Mouse (Mus musculus) left cerebral cortex, adult 8-10 months (tissue): ENCODE measurements at regions not wholly inside any gene's neighbourhood (a gene's known extent, or its start where the extent isn't known, plus 50 kb on each side); places are given as distances from the start of the nearest gene placed in this dataset.
A peak's percentile ranks its signal among the peaks of the same experiment; 100 is the strongest.

Source experiments
- DNase-seq, 2 experiments: peaks; one replicate each; pipeline ENCODE4 v3.0.0; 2022; ENCODE audit warnings: low spot score in 2 of 2

DNA sequence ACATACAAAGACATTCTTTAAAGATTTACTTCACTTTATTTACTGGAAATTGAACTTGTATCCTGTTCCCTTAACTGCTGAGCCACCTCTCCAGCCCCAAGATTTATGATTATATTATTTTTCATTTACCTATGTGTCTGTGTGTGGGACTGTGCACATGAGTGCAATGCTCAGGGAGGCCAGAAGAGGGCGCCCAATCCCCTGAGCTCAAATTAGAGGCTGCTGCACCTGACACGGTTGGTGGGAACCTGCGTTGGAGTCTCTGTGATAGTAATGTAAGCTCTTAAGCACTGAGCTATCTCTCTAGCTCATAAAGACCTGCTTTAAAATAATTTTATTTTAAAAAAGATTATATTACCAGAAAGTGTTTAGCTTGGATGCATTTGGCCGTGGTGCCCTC, 315.3 kb downstream of the Etnk1 start:
- DNase-seq = no peak

- no peak for DNase-seq
Observed at GRCm38 (mm10) chr6:143482868-143483267, 315.8 kb downstream of the Etnk1 start.

DNA sequence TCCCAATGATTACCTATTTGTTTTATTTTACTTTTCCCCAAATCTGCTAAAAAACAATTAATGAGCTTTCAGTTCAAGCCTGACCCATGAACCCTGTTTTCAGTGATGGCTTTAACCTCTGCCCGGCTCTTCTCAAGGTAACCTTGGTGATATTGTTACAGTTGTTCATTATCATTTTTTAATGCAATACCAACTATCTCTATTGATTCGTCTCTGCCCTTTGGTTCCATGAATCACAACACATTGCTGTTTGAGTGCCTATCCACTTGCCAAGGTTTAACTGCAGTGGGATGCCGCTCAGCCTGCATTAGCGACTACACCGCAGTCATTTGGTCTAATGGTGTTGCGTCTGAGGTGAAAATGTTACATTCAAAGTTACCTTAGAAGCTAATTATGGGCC, 317.9 kb downstream of the Etnk1 start:
- DNase-seq = peak in 1 of 2 experiments; percentile 1

DNA sequence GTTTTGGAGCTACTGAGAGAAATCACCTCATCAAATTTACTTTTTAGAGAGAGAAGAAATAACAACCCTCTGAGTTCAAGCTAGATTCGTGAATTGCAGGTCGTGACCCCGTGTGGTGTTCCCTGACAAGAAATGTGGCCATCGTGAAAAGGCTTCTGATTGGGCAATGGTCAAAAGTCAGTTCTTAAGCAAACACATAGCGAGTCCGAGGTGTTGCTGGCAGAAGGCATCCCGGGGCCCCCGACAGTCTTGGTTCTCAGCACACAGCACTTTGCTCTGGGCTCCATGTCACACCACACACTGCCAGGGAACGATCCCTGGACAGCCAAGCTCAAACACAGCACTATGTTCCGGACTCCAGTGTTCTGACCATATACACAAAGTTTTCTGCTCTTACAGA, 320.0 kb downstream of the Etnk1 start:
- peak in 1 of 2 experiments; percentile 2 for DNase-seq

GRCm38 (mm10) chr6:143490019-143490418, 323.0 kb downstream of the Etnk1 start:
- peak in 1 of 2 experiments; percentile 1 for DNase-seq

- DNase-seq = peak in 1 of 2 experiments; percentile 0
Observed at GRCm38 (mm10) chr6:143491380-143491779, 324.4 kb downstream of the Etnk1 start.

GRCm38 (mm10) chr6:143493543-143493942, 326.5 kb downstream of the Etnk1 start:
- DNase-seq = no peak

- DNase-seq = peak in 1 of 2 experiments; percentile 4
Observed at GRCm38 (mm10) chr6:143494341-143494740, 327.3 kb downstream of the Etnk1 start.

GRCm38 (mm10) chr6:143494886-143495285, 327.9 kb downstream of the Etnk1 start:
- peak in 1 of 2 experiments; percentile 2 for DNase-seq

DNA sequence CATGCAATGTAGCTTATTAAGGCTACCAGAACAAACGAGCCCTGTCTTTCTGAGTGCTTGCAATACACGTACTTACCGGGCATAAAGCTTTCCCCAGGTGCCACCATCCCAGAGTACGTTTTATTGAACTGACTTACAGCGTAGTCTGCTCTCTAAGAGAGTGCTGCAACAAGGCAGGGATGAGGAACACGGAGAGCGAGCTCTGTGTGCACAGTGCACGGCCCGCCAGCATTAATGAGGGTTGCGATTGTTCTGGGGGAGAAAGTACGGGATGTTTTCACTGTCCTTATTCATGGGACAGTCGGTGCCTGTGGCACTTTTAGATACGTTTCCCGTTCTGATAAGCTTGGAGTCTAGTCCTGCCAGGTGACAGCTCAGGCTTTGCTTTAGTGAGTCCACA, 331.7 kb downstream of the Etnk1 start:
- DNase-seq = no peak

GRCm38 (mm10) chr6:143499259-143500043, 332.4 kb downstream of the Etnk1 start:
- DNase-seq = no peak

- no peak for DNase-seq
Observed at GRCm38 (mm10) chr6:143502803-143503202, 335.8 kb downstream of the Etnk1 start.

DNA sequence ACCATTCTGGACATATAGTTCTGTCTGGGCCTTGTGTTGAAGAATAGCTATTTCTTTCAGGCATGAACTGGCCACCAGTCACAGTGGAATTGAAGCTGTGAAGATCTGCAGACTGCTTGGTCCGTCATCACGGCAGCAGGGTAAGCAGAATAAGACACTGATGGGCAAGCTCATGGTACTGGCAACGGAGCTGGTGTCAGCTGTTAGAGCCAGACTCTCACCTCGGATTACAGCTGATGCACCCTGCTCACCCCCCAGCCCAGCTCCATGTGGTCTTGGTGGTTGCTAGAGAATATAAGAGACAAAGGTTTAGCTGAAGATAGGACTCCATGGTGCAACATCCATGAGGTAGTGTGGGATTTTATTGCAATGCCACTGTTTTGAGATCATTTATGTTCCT, 336.9 kb downstream of the Etnk1 start:
- no peak for DNase-seq

DNA sequence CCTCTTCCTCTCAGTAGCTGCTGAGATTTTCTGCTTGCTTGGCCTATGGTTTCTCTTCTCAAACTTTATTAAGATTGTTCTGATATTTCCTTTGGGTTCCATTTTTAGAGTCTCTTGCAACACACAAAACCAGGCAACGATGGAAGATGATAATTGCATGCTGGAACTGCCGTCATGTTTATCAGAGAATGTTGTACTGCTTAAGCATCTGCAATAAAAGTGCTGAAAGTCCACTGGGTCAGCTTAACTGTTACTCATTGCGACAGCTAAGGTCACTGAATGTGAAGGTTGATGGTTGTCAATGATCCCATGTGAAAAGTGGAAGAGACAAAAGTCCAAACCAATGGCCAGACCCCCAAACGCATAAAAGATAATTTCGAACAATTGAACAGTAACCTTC, 346.4 kb downstream of the Etnk1 start:
- no peak for DNase-seq

DNA sequence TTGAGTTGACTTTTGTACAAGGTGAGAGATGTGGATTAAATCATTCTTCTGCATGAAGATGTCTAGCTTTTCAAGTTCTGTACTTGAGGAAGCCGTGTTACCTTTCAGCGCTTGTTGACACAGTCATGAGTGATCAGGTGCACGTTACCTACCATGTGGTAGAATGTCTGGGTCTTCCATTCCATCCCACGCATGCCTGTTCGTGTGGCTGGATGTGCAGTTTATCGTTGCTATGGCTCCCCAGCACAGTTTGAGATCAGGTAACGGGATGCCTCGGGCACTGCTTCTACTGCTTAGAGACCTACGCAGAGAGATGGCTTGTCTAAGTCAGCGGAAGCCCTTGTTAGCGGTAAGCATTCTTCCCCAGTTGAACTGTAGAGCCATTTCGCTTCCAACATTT, 348.1 kb downstream of the Etnk1 start:
- no peak for DNase-seq

GRCm38 (mm10) chr6:143516746-143517145, 349.7 kb downstream of the Etnk1 start:
- DNase-seq = no peak

DNA sequence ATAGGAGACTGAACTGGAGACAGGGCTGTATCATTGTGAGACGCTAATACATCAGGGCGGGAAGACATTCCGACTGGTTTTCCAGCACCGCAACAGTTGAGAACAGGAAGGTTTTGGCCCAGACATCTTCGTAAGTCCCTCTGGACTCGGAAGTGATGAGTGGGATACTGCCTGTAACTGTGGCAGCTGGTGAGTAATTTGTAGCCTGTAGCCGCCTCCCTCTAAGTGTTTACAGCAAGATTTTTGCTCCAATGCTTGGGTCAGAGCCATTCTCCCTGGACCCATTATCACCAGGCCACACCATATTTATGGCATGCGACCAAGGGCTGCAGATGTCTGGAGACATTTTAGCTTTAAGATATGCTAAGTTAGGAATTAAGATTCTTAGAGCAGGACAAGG, 351.5 kb downstream of the Etnk1 start:
- DNase-seq = no peak

DNA sequence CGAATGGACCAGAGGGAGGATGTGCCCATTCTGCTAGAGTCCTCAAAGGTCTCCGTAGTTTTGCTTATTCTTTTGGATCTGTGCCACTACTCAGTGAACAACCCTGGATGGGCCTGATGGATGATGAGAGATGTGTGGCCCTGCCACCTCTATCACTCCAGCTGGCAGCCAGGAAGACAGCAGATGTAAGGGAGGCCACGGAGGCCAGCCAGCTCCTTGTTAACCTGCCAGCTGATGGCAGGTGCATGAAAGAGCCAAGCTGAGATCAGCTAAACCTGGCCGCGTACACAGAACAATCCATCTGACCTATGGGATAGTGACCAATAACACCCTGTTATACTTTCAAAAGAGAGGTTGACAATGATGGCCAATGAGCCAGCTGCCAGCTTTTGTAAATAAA, 352.6 kb downstream of the Etnk1 start:
- DNase-seq = no peak

GRCm38 (mm10) chr6:143525092-143525491, 358.1 kb downstream of the Etnk1 start:
- DNase-seq = no peak

- DNase-seq = no peak
Observed at GRCm38 (mm10) chr6:143528898-143529297, 361.9 kb downstream of the Etnk1 start.

DNA sequence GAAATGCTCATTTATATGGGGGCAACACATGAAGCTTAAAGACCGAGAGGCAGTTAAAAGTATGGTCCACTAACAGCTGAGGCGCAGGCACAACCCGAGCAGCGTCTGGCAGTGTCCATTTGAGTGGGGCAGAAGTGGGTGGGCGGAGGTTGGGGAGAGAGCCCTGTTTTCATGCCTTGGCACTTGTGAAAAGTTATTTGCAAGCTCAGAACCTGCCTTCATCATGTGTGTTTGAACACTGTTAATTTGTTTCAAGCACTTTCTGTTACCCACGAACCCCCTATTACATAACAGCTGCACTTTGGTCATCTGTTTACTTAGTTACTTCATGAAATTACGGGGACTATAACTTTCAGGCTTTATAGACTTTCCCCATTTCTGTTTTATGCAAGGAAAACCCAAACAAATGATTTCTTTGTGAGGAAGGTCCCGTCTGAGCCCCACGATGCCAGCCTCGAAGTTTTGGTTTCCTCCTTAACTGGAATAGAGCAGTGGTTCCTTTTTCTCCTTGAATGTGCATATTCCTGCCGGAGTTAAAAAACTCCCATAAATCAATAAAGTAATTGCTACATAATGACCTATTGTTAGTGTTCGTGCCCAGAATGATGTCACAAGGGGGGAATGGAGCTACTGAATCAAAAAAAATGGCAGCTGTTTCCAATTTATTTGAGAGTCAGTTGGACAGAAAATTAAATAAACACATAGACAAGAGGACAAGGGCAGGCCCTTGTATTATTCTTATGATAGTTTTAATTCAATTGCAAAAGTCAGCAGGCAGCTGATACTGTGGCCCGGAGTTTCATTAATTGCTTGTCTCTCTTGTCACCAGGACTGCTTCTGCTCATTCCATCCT, 363.6 kb downstream of the Etnk1 start:
- no peak for DNase-seq

DNA sequence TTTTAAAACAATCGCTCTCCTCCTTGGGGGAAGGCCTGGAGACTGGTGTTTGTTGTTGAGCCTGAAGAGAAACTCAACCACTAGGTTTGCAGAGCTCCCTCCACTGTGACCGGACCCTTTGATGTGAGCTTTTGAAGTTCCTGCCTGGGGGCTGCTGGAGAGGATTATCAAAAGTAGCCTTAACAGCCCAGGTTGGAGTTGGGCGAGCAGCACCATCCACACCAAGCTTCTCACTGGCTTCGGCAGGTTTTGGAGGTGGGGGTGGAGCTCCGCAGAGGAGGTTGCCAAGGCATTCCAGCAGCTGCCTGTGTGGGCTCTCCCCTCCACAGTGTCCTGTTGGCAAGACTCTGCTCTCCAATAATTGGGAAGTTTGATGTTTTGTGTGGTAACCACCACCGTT, 364.5 kb downstream of the Etnk1 start:
- no peak for DNase-seq

- no peak for DNase-seq
Observed at GRCm38 (mm10) chr6:143532380-143532779, 365.4 kb downstream of the Etnk1 start.
